Mouse (Mus musculus) lung, adult 2 months (tissue): ENCODE results near the gene Tex45. TPM values are rescaled to one million over a fixed set of nuclear protein-coding genes. Genes with fewer than 3 reads are reported as not detected.

Experiments used
- DNase-seq: peaks from one replicate; pipeline ENCODE4 v3.0.0; 2022
- H3K4me1 ChIP-seq: fragments of 200-500 bp; 2 replicates; pipeline ENCODE4 v1.6.1; 2011; ENCODE audit warnings: low read length; ENCODE audit not compliant: control insufficient read depth, insufficient read depth
- H3K4me3 ChIP-seq: fragments of 200-500 bp; replicated peaks from 2 replicates; pipeline ENCODE3; 2011; ENCODE audit warnings: low read depth, mild to moderate bottlenecking, control low read depth, low read length; ENCODE audit errors: extremely low read depth
- CTCF ChIP-seq: fragments of 200-500 bp; IDR thresholded peaks from 2 replicates; pipeline ENCODE4 v1.5.1; 2011; ENCODE audit warnings: mild to moderate bottlenecking, low read length, control low read depth; ENCODE audit not compliant: insufficient read depth
- POLR2A ChIP-seq: fragments of 200-500 bp; IDR thresholded peaks from 2 replicates; pipeline ENCODE4 v1.6.1; 2011; ENCODE audit warnings: low read depth, mild to moderate bottlenecking, control low read depth, low read length, borderline replicate concordance; ENCODE audit errors: extremely low read depth
- WGBS: fragments of 180-500 bp; shearing (Covaris S2); methylation state at CpG from one replicate; pipeline ENCODE4 v1.1.7; 2018; 5-methylcytosine and 5-hydroxymethylcytosine counted together
- polyA plus RNA-seq: library from polyadenylated mRNA; depleted of rRNA; stranded (reverse); fragments of >200 nt; gene quantifications from 2 replicates; pipeline ENCODE4 v1.2.3, GENCODE M21; 2012

The Tex45 gene
- polyA plus RNA-seq, 1 experiment: 0.24 TPM

DNA sequence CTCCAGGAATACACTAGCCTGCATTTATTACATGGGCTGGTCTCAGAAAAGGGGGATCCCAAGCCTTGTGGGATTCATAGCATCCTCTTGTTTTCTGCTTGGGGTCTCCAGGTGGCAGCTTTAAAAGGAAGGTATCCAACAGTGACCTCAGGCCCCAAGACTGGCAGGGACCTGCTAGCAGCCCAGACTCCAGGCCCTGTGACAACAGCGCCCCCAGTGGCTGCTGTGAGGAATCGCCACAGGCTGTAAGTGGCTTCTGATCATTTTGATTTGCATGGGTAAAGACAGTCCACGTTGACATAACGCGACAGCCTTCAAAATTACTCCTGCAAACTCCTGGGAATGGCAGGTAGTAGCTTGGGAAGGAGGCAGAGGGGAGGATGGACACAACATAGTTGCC lies 20.0 kb upstream of the Tex45 start:
- DNase-seq: peak; percentile 47
- no peak for TF ChIP-seq POLR2A
- peak; percentile 90 for TF ChIP-seq CTCF
- 31% methylated on average over 5 of the region's 5 CpGs for WGBS

DNA sequence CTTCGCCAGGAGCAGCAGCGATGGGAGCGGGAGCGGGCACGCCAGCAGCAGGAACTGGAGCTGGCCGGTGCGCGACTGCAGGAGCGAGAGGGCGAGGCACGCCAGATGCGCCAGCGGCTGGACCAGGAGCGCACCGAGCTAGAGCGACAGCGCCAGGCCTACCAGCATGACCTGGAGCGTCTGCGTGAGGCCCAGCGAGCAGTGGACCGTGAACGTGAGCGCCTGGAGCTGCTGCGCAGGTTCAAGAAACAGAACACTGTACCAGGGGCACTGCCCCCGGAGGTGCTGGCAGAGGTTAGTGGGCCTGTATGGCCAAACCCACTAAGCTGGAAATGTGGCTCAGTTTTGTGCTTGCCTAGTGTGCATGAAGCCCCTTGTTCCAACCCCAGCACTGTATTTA lies 18.7 kb upstream of the Tex45 start:
- Histone ChIP-seq H3K4me3 (no peak overlapping the region), H3K4me1 (no peaks in the 10 kb centered on the region)
- TF ChIP-seq CTCF (no peak), POLR2A (no peak)
- 98% methylated on average over 25 of the region's 25 CpGs for WGBS
- DNase-seq: no peak

More for the DNA sequence above, 20.0 kb upstream of the Tex45 start:
- Histone ChIP-seq H3K4me1 (no peaks in the 10 kb centered on the region), H3K4me3 (no peak overlapping the region)

GRCm38 (mm10) chr8:3463248-3463647 lies 7.4 kb upstream of the Tex45 start:
- WGBS: 87% methylated on average over 2 of the region's 2 CpGs
- Histone ChIP-seq H3K4me3 (no peak overlapping the region), H3K4me1 (peaks cover 2% of the 10 kb centered on the region; the same call in 1 of the 2 replicates)
- no peak for TF ChIP-seq CTCF
- TF ChIP-seq POLR2A: no peak
- no peak for DNase-seq

- H3K4me3 ChIP-seq: no peak overlapping the region
- DNase-seq: no peak
- WGBS: 47% methylated on average over 5 of the region's 5 CpGs
- TF ChIP-seq POLR2A (no peak), CTCF (peak; percentile 64)
- H3K4me1 ChIP-seq: peaks cover 2% of the 10 kb centered on the region; the same call in 1 of the 2 replicates
These were observed 6.4 kb upstream of the Tex45 start for GRCm38 (mm10) chr8:3464309-3464708.

DNA sequence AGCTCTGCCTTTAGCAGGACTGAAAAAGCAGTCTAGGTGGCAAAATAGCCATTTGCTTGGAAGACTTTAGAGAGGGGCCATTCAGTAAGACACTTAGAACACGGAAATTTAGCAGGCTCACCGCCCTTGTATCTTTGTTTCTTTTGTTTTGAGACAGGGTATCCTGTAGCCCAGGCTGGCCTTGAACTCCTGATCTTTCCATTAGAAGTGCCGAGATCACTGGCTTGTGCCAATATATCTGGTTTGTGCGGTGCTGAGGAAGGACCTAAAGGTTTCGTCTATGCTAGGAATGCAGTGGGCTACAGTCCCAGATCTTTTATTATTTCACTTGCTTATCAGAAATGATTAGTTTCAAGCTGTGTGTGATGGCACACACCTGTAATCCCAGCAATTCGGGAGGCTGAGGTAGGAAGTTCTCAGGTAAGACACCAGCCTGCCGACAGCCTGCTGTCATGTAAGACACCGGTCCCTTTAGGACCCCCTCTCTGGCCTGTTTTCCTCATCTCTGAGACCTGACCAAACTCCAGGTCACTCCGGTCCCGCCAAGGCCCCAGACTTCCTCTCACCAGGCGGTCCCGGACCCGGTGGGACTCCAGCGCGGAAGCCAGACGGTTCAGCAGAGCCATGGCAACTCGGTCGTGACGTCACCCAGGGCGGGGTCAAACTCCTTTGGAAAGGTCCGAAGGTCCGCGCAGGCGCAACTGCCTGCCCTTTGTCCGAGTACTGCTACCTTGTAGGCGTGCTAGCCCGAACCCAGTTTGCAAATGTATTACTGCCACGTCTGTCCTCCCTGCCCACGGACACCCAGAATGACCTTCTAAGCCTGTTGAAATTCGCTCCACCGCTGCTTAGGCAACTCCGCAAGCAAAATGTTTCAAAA lies 3.4 kb upstream of the Tex45 start, which contains the start of gene Pex11g:
Pex11g (minus strand) TSS at position 675 of the 880 bp plus-strand sequence.
- Histone ChIP-seq H3K4me3 (peak within 1 kb of the TSS; percentile 65), H3K4me1 (peaks cover 2% of the 10 kb centered on the region; the same call in 1 of the 2 replicates)
- 5% methylated on average over 32 of the region's 32 CpGs for WGBS
- peak; percentile 100 for DNase-seq
- no peak for TF ChIP-seq CTCF
- TF ChIP-seq POLR2A: peak; percentile 63; the same call in 1 of the 2 replicates

- DNase-seq: no peak
- peak overlapping the region; percentile 65 for H3K4me3 ChIP-seq
These were observed 2.6 kb upstream of the Tex45 start for GRCm38 (mm10) chr8:3467886-3468545.

DNA sequence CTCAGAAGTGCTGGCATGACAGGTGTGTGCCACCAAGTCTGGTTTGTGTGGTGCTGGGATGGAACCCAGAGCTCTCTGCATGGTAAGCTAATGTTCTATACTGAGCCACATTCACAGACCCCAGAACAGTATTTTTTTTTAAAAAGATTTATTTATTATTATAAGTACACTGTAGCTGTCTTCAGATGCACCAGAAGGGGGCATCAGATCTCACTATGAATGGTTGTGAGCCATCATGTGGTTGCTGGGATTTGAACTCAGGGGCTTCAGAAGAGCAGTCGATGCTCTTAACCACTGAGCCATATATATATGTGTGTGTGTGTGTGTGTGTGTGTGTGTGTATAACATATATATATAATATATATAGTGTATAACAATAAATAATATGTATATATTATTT lies 1.8 kb upstream of the Tex45 start:
- Histone ChIP-seq H3K4me1 (peaks cover 2% of the 10 kb centered on the region; the same call in 1 of the 2 replicates), H3K4me3 (no peak overlapping the region)
- TF ChIP-seq POLR2A (no peak), CTCF (no peak)
- 94% methylated on average over 1 of the region's 1 CpGs for WGBS
- DNase-seq: no peak

More at GRCm38 (mm10) chr8:3467886-3468545, 2.6 kb upstream of the Tex45 start:
- 52% methylated on average over 9 of the region's 9 CpGs for WGBS
- peaks cover 2% of the 10 kb centered on the region; the same call in 1 of the 2 replicates for H3K4me1 ChIP-seq
- no peak for TF ChIP-seq CTCF
- TF ChIP-seq POLR2A: no peak

DNA sequence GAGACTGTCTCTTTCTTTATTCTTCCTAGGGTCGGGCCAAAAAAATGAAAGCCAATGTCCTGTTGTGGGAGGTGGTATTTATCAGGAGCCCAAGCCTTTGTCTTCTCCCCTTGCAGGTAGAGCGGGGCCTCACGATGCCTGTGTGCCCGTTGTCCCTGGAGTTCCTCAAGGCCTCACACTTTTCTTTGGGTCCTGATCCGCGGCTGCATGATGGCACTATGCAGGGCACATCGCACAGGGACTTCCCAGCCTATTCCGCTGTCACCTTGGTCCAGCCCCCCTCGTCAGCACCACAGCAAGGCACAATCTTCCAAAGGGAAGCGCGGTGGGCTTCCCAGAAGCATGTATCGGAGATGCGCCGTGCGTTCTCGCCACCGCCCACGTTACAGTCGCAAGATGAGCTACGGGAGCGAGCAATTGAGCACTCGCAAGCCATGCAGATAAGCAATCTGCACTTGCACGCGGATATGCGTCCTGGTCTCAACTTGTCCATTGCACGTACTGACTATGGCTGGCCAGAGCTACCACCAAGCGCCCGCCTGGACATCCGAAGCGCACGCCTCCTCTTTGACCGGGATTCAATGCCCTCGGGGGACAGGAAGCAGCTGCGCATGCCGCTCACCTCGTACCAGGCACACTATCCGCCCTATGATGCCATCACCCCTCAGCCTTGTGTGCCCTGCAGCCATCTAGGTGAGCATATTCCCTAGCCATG lies 5.2 kb downstream of the Tex45 start:
- Histone ChIP-seq H3K4me1 (peaks cover 2% of the 10 kb centered on the region; the same call in 1 of the 2 replicates), H3K4me3 (peak overlapping the region; percentile 4)
- DNase-seq: no peak
- 41% methylated on average over 37 of the region's 37 CpGs for WGBS
- TF ChIP-seq POLR2A (no peak), CTCF (no peak)
